Mouse (Mus musculus) T-cell, adult 2 months (primary cell): ENCODE measurements around the gene Alkbh4.
"Not testable (repeated sequence)": the region's sequence is repeated elsewhere in the genome, so short reads cannot be mapped to it uniquely, and the experiment has no call there.

Experiments used
- DNase-seq: peaks from one replicate; pipeline ENCODE4 v3.0.0; 2022; ENCODE audit warnings: low spot score

Gene Alkbh4

DNA sequence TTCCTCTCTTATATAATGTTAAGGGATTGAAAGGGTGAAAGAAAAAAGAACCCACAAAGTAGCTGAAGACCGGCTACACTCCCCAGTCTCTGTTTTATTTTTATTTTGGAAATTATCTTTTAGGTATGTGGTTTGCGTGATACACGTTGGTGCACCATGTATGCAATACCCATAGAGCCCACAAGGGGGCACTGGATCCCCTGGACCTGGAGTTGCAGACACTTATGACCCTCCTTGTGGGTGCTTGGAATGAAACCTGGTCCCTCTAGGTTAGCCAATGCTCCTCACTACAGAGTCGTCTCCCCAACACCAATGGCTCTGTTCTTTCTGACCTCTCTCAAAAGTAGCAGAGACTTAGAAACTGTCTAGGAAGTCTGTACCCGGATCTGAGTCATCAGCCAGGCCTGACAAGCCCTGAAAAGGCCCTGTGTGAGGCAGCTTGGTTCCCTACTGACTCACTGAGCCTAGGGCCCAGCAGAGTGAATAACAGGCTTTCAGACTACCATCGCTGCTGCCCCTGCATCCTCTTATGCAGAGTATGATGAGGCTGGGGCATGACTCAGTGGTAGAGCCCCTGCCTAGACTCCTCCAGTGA is 7.3 kb downstream of the Alkbh4 start:
- peak; percentile 49 for DNase-seq

- no peak for DNase-seq
Measured at GRCm38 (mm10) chr5:136144606-136145430, 8.9 kb downstream of the Alkbh4 start.

DNA sequence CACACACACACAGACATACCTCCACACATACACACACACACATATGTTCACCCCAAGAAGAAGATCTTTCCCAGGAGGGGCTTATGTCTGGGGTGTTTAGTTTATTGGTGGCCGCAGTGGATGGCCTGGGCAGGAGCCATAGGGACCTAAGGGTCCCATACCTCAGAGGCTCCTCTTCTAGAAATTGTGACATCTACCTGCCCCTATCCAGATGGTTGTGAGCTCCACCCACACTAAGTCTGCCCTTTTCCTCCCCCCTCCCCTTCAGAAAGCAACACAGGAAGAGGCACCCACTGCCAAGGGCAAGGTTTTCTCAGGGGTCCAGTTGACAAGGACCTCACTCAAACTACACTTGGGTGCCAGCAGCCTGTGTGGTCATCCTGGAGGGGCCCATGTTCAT is 11.0 kb downstream of the Alkbh4 start:
- peak; percentile 78 for DNase-seq

DNA sequence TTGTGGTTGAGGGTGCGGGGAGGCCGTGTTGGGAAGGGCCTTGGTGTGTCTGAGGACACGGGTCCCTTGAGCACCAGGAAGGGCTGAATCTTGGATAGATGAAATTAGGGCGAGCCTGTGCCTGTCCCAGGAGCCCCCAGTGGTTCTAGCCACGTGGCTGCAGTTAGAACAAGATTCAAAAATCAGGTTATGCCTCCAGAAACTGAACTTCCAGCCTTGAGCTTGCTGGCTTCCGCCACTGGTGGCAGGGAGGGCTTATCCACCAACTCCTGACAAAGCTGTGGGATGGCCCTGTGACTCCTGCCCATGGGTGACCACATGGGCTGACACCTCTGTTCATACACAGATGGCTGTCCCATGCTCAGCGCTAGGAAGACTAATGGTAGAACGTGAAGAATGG is 11.8 kb downstream of the Alkbh4 start:
- DNase-seq, result no peak

- peak; percentile 64 for DNase-seq
Measured at GRCm38 (mm10) chr5:136149134-136149576, 13.2 kb downstream of the Alkbh4 start.

- DNase-seq, result no peak
Measured at GRCm38 (mm10) chr5:136152365-136152764, 16.4 kb downstream of the Alkbh4 start.

- DNase-seq, result peak; percentile 65
Measured at GRCm38 (mm10) chr5:136155399-136155798, 19.5 kb downstream of the Alkbh4 start.

GRCm38 (mm10) chr5:136160084-136160483 is 24.1 kb downstream of the Alkbh4 start:
- not testable (repeated sequence) for DNase-seq

- no peak for DNase-seq
Measured at GRCm38 (mm10) chr5:136163807-136164474, 28.0 kb downstream of the Alkbh4 start.

DNA sequence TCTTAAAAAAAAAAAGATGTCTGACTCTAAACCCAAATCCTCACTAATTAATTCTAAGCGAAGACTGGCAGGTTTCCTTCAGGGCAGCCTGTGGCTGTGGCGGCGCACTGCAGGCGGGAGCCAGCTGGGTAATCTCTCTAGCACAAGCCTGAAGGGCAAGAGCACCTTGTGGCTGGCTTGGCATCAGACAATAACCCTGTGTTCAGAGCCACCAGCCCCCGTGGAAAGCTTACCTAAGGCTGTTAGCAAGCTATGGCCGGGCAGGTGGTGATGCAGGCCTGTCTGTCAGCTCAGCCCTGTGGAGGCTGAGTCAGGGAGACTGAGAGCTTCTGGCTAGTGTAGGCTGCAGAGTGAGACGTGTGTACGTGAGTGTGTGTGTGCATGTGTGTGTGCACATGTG is 29.3 kb downstream of the Alkbh4 start:
- DNase-seq, result no peak

GRCm38 (mm10) chr5:136167296-136167695 is 31.4 kb downstream of the Alkbh4 start:
- DNase-seq, result no peak

GRCm38 (mm10) chr5:136168071-136168470 is 32.1 kb downstream of the Alkbh4 start:
- no peak for DNase-seq

- peak; percentile 58 for DNase-seq
Measured at GRCm38 (mm10) chr5:136169626-136170511, 33.9 kb downstream of the Alkbh4 start.

- DNase-seq, result peak; percentile 77
Measured at GRCm38 (mm10) chr5:136170512-136171362, 34.8 kb downstream of the Alkbh4 start, which contains the start of gene Orai2. Orai2 (minus strand) TSS chr5:136170713.

GRCm38 (mm10) chr5:136171363-136172341 is 35.7 kb downstream of the Alkbh4 start:
- peak; percentile 51 for DNase-seq

DNA sequence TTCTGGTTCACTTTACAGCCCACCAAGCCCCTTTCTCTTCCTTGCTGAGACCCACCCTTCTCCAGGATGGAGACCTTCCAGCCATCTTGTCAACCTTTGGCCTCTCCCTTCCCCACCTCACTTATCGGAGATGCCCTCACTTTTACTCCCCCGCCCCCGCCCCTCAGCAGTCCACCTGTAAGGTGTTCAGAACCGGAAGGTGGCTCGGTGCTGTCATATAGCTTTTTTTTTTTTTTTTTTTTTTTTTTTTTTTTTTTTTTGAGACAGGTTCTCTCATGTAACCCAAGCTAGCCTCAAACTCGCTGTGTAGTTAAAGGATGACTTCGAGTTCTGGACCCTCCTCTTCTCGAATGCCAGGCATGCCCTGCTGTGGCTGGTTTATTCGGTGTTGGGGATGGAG is 37.0 kb downstream of the Alkbh4 start:
- DNase-seq, result no peak

DNA sequence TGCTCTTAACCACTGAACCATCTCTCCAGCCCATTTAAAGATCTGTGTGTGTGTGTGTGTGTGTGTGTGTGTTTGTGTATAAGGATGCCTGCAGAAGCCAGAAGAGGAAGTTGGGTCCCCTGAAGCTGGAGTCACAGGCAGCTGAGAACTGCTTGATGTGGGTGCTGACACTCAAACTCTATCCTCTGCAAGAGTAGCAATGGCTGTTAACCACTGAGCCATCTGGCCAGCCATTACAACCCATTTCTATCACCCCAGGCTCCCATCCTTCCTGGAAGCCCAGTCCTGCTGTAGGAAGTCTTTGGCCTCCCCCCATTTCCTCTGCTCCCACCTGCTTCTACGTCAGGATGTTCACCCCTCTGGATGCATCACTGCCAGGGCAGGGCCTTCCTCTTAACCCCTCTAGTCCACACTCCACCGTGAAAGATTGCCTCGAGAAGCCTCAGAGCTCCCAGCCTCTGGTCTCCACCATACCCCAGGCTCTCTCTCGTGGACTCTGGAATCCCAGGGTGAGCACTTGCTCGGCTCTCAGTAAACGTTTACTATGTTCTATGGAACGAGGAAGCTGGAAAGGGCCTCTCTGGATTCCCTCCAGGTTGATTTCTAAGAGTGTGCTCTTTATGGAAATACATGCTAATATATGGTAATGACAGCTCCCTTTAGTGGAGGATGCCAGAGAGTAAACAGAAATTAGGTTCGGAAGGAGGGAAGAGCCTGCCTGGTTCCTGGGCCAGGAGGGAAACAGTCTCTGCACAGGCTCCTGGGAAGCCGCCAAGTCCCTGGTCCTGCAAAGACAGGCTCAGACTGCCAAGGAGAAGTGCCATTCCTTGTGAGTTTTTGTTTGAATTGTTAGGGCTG is 37.9 kb downstream of the Alkbh4 start:
- DNase-seq, result peak; percentile 75

- peak; percentile 66 for DNase-seq
Measured at GRCm38 (mm10) chr5:136179594-136179993, 43.6 kb downstream of the Alkbh4 start.

DNA sequence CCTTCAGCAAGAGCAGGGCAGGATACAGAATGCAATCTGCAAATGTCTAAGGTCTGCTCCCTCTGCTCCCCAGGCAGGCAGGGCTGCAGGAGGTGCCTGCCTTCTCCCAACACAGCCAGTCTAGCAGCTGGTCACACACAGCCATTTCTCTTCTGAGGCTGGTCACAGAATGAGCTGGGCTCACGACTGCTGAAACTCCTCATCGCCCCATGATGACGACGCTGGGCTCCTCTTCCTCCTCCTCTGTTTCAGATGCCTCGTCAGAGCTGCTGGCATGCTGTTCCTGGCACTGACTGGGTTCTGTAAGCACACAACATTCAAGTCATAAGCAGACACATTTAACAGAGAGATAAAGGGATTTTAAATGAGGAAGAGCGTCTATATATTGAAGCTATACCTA is 45.3 kb downstream of the Alkbh4 start:
- no peak for DNase-seq
